Mouse (Mus musculus) lung, postnatal 14 days (tissue): Measurements from ENCODE around the gene Fam69b.

Source experiments
- DNase-seq: peaks from one replicate; pipeline ENCODE4 v3.0.0; 2021

The Fam69b gene

GRCm38 (mm10) chr2:26632541-26633395 is 4.5 kb downstream of the Fam69b start:
- DNase-seq: no peak

GRCm38 (mm10) chr2:26633953-26634530 is 5.8 kb downstream of the Fam69b start:
- no peak for DNase-seq

GRCm38 (mm10) chr2:26634629-26635488 is 6.6 kb downstream of the Fam69b start:
- DNase-seq: no peak

GRCm38 (mm10) chr2:26635489-26636324 is 7.5 kb downstream of the Fam69b start:
- DNase-seq: no peak

GRCm38 (mm10) chr2:26636325-26636635 is 8.0 kb downstream of the Fam69b start:
- DNase-seq: no peak

- no peak for DNase-seq
Measured at GRCm38 (mm10) chr2:26637316-26637932, 9.2 kb downstream of the Fam69b start.

GRCm38 (mm10) chr2:26638039-26638438 is 9.8 kb downstream of the Fam69b start:
- DNase-seq: no peak

GRCm38 (mm10) chr2:26638572-26638971 is 10.3 kb downstream of the Fam69b start:
- DNase-seq: no peak

- peak; percentile 60 for DNase-seq
Measured at GRCm38 (mm10) chr2:26639083-26639482, 10.8 kb downstream of the Fam69b start.

- peak; percentile 99 for DNase-seq
Measured at GRCm38 (mm10) chr2:26639838-26640830, 11.9 kb downstream of the Fam69b start.

- DNase-seq: no peak
Measured at GRCm38 (mm10) chr2:26641006-26641647, 12.9 kb downstream of the Fam69b start.

GRCm38 (mm10) chr2:26643942-26644341 is 15.7 kb downstream of the Fam69b start:
- peak; percentile 43 for DNase-seq

- peak; percentile 80 for DNase-seq
Measured at GRCm38 (mm10) chr2:26646643-26647293, 18.5 kb downstream of the Fam69b start.

- DNase-seq: no peak
Measured at GRCm38 (mm10) chr2:26654687-26655086, 26.4 kb downstream of the Fam69b start.

GRCm38 (mm10) chr2:26657426-26657825 is 29.2 kb downstream of the Fam69b start:
- no peak for DNase-seq

- DNase-seq: no peak
Measured at GRCm38 (mm10) chr2:26661143-26661752, 33.0 kb downstream of the Fam69b start.

- DNase-seq: no peak
Measured at GRCm38 (mm10) chr2:26661768-26662508, 33.7 kb downstream of the Fam69b start.

- DNase-seq: no peak
Measured at GRCm38 (mm10) chr2:26662509-26662882, 34.2 kb downstream of the Fam69b start.

- DNase-seq: no peak
Measured at GRCm38 (mm10) chr2:26663112-26663511, 34.9 kb downstream of the Fam69b start.
